Mouse (Mus musculus) CH12.LX (cell line): ENCODE measurements around the gene Ms4a1. TPM values are rescaled to one million over a fixed set of nuclear protein-coding genes. Genes with fewer than 3 reads are reported as not detected.

Experiments used
- DNase-seq: peaks from one replicate; pipeline ENCODE4 v3.0.0-alpha.2; 2013; ENCODE audit errors: extremely low read depth
- H3K27ac ChIP-seq: 2 replicates; pipeline ENCODE4 v1.5.1; 2012; ENCODE audit warnings: low read depth, mild to moderate bottlenecking, control low read depth, moderate library complexity; ENCODE audit not compliant: insufficient read depth
- H3K27me3 ChIP-seq: replicated peaks from 2 replicates; pipeline ENCODE3; 2012; ENCODE audit warnings: inconsistent platforms
- H3K36me3 ChIP-seq, 2 experiments: replicated peaks in 1 of 2; 2 replicates each; pipeline versions ENCODE3 to v1.6.1; 2012; ENCODE audit warnings: inconsistent platforms in 1 of 2, low read length in 1 of 2, mild to moderate bottlenecking in 1 of 2, mixed read lengths in 1 of 2, moderate library complexity in 1 of 2; ENCODE audit not compliant: control insufficient read depth in 1 of 2, insufficient read depth in 1 of 2
- H3K4me1 ChIP-seq, 2 experiments: 2 replicates each; pipeline ENCODE4 v1.6.1; 2012; ENCODE audit warnings: inconsistent platforms in 1 of 2, moderate library complexity in 1 of 2; ENCODE audit not compliant: insufficient read depth in 2 of 2, control insufficient read depth in 1 of 2
- H3K4me2 ChIP-seq: 2 replicates; pipeline ENCODE4 v1.6.1; 2012; ENCODE audit warnings: low read depth, mild to moderate bottlenecking, control low read depth; ENCODE audit not compliant: poor library complexity, insufficient read depth, severe bottlenecking
- H3K4me3 ChIP-seq, 3 experiments: fragments of 150-350 bp in 1 of 3; sonication (generic) in 1 of 3; replicated peaks in 1 of 3; 2 replicates each; pipeline versions ENCODE3 to v1.5.1; 2011 to 2012; ENCODE audit warnings: low read depth in 2 of 3, low read length in 2 of 3, mild to moderate bottlenecking in 2 of 3, moderate library complexity in 2 of 3, control low read depth in 1 of 3, improper control_type of control experiment in 1 of 3, inconsistent platforms in 1 of 3, mixed read lengths in 1 of 3; ENCODE audit not compliant: poor library complexity in 1 of 3
- H3K79me2 ChIP-seq: replicated peaks from 2 replicates; pipeline ENCODE4 v1.6.1; 2012; ENCODE audit warnings: mild to moderate bottlenecking, moderate library complexity; ENCODE audit not compliant: control insufficient read depth, poor library complexity, insufficient read depth, severe bottlenecking; ENCODE audit errors: extremely low read depth
- H3K9ac ChIP-seq: 2 replicates; pipeline ENCODE4 v1.6.1; 2012; ENCODE audit warnings: low read depth, mild to moderate bottlenecking, control low read depth, moderate library complexity; ENCODE audit not compliant: insufficient read depth
- H3K9me3 ChIP-seq: replicated peaks from 2 replicates; pipeline ENCODE3; 2012; ENCODE audit warnings: low read length, inconsistent platforms, mixed read lengths
- BHLHE40 ChIP-seq: IDR thresholded peaks from 2 replicates; pipeline ENCODE4 v1.6.1; 2011; ENCODE audit warnings: mild to moderate bottlenecking, low read depth, low read length, improper control_type of control experiment
- CHD1 ChIP-seq: IDR thresholded peaks from 2 replicates; pipeline ENCODE4 v1.6.1; 2012; ENCODE audit warnings: low read depth, low read length, improper control_type of control experiment, inconsistent platforms
- CHD2 ChIP-seq: IDR thresholded peaks from 2 replicates; pipeline ENCODE4 v1.6.1; 2011; ENCODE audit warnings: low read length, improper control_type of control experiment
- CTCF ChIP-seq, 2 experiments: IDR thresholded peaks in 1 of 2; conservative IDR thresholded peaks in 1 of 2; 2 replicates each; pipeline ENCODE4 v1.5.1; 2011 to 2012; ENCODE audit warnings: low read depth in 2 of 2, low read length in 2 of 2, improper control_type of control experiment in 1 of 2, inconsistent platforms in 1 of 2, mild to moderate bottlenecking in 1 of 2, moderate library complexity in 1 of 2
- EP300 ChIP-seq: IDR thresholded peaks from 2 replicates; pipeline ENCODE4 v1.6.1; 2011; ENCODE audit warnings: low read length, improper control_type of control experiment
- IRF4 ChIP-seq: IDR thresholded peaks from 2 replicates; pipeline ENCODE4 v1.6.1; 2014; ENCODE audit warnings: low read depth, mild to moderate bottlenecking, inconsistent platforms, low read length, improper control_type of control experiment
- JUN ChIP-seq: IDR thresholded peaks from 2 replicates; pipeline ENCODE4 v1.6.1; 2011; ENCODE audit warnings: low read depth, mild to moderate bottlenecking, low read length, improper control_type of control experiment, moderate library complexity; ENCODE audit not compliant: insufficient read depth
- JUND ChIP-seq: conservative IDR thresholded peaks from 2 replicates; pipeline ENCODE4 v1.6.1; 2011; ENCODE audit warnings: low read depth, low read length, improper control_type of control experiment
- KAT2A ChIP-seq: IDR thresholded peaks from 2 replicates; pipeline ENCODE4 v1.6.1; 2012; ENCODE audit warnings: low read length, improper control_type of control experiment, inconsistent platforms; ENCODE audit not compliant: insufficient replicate concordance
- MAFK ChIP-seq: IDR thresholded peaks from 2 replicates; pipeline ENCODE4 v1.6.1; 2011; ENCODE audit warnings: low read length, improper control_type of control experiment; ENCODE audit not compliant: insufficient replicate concordance
- MEF2A ChIP-seq: IDR thresholded peaks from 2 replicates; pipeline ENCODE4 v1.6.1; 2014; ENCODE audit warnings: low read depth, mild to moderate bottlenecking, inconsistent platforms, low read length, improper control_type of control experiment, borderline replicate concordance
- MXI1 ChIP-seq: IDR thresholded peaks from 2 replicates; pipeline ENCODE4 v1.6.1; 2011; ENCODE audit warnings: mild to moderate bottlenecking, low read depth, low read length, improper control_type of control experiment
- NELFE ChIP-seq: IDR thresholded peaks from 2 replicates; pipeline ENCODE4 v1.6.1; 2011; ENCODE audit warnings: low read depth, low read length, improper control_type of control experiment
- NRF1 ChIP-seq: IDR thresholded peaks from 2 replicates; pipeline ENCODE4 v1.6.1; 2014; ENCODE audit warnings: low read depth, mild to moderate bottlenecking, inconsistent platforms, low read length, improper control_type of control experiment, moderate library complexity
- POLR2AphosphoS2 ChIP-seq: IDR thresholded peaks from 2 replicates; pipeline ENCODE4 v1.6.1; 2011; ENCODE audit warnings: low read depth, low read length, improper control_type of control experiment
- RCOR1 ChIP-seq: conservative IDR thresholded peaks from 2 replicates; pipeline ENCODE4 v1.6.1; 2012; ENCODE audit warnings: low read depth, mild to moderate bottlenecking, inconsistent platforms, low read length, improper control_type of control experiment
- SIN3A ChIP-seq: IDR thresholded peaks from 2 replicates; pipeline ENCODE4 v1.6.1; 2012; ENCODE audit warnings: low read length, improper control_type of control experiment, inconsistent platforms
- SMC3 ChIP-seq: IDR thresholded peaks from 2 replicates; pipeline ENCODE4 v1.6.1; 2011; ENCODE audit warnings: low read depth, low read length, improper control_type of control experiment
- TCF12 ChIP-seq: IDR thresholded peaks from 2 replicates; pipeline ENCODE4 v1.6.1; 2014; ENCODE audit warnings: low read depth, mild to moderate bottlenecking, inconsistent platforms, low read length, improper control_type of control experiment
- USF2 ChIP-seq: conservative IDR thresholded peaks from 2 replicates; pipeline ENCODE4 v1.6.1; 2011; ENCODE audit warnings: low read depth, low read length, improper control_type of control experiment
- ZC3H11A ChIP-seq: IDR thresholded peaks from 2 replicates; pipeline ENCODE4 v1.6.1; 2012; ENCODE audit warnings: low read depth, mild to moderate bottlenecking, inconsistent platforms, low read length, improper control_type of control experiment
- ZKSCAN1 ChIP-seq: IDR thresholded peaks from 2 replicates; pipeline ENCODE4 v1.6.1; 2012; ENCODE audit warnings: low read depth, inconsistent platforms, low read length, improper control_type of control experiment, borderline replicate concordance
- ZNF384 ChIP-seq: IDR thresholded peaks from 2 replicates; pipeline ENCODE4 v1.6.1; 2012; ENCODE audit warnings: low read depth, low read length, improper control_type of control experiment, inconsistent platforms
- dilution Hi-C: fragments of 300-500 bp; cut with MboI; formaldehyde crosslinking; loops from 2 replicates; pipeline ENCODE4 v1.14.3; 2020; ENCODE audit warnings: low sequenced_read_pairs; ENCODE audit not compliant: extremely low pct_unique_long_range_greater_than_20kb, extremely low pct_ligation_motif_present
- in situ Hi-C: fragments of 300-500 bp; cut with MboI; formaldehyde crosslinking; loops from 3 replicates; pipeline ENCODE4 v1.14.3; 2019; ENCODE audit warnings: low sequenced_read_pairs, low pct_ligation_motif_present, low pct_unique_long_range_greater_than_20kb, mixed read lengths
- polyA plus RNA-seq: library from polyadenylated mRNA; unstranded; fragments of >175 nt; gene quantifications from 2 replicates; pipeline ENCODE4 v1.2.1, GENCODE M21; 2012; ENCODE audit warnings: low read depth; ENCODE audit not compliant: insufficient read length
- total RNA-seq, 2 experiments: library from RNA; depleted of rRNA; stranded (reverse); fragments of 300-350 nt in 1 of 2; fragments of >200 nt in 1 of 2; gene quantifications; 2 replicates each; pipeline ENCODE4 v1.2.3; 2012 to 2014

Ms4a1 gene
- total and polyA plus RNA-seq, 3 experiments: 106 to 642 (median 387) TPM

GRCm38 (mm10) chr19:11266956-11267355 lies 915 bp upstream of the Ms4a1 start (continued):
- TF ChIP-seq CHD1 (no peak), NRF1 (no peak), ZC3H11A (no peak), SMC3 (no peak), MAFK (no peak), NELFE (no peak), MXI1 (no peak), MEF2A (peak; percentile 57; the same call in 1 of the 2 replicates), RCOR1 (no peak)
- TF ChIP-seq, all 38 proteins: peak for 11

- Histone ChIP-seq H3K9me3 (no peaks in the 10 kb centered on the region), H3K27ac (peak overlapping the region; percentile 66), H3K36me3 (peaks cover 2 to 21% of the 10 kb centered on the region in 2 experiments), H3K4me2 (peak overlapping the region; percentile 76), H3K4me1 (peaks cover 7 to 41% of the 10 kb centered on the region in 2 experiments; a peak in 3 of 4 replicates), H3K4me3 (peak overlapping the region; percentile 54 to 74 (median 70)), H3K79me2 (peaks cover 28% of the 10 kb centered on the region), H3K9ac (peak overlapping the region; percentile 71; the same call in 1 of the 2 replicates), H3K27me3 (no peaks in the 10 kb centered on the region)
- in situ Hi-C loops (no loop called here), dilution Hi-C loops (no loop called here)
- TF ChIP-seq MAFK (peak; percentile 83), IRF4 (no peak), BHLHE40 (no peak), CTCF (conservative IDR thresholded peaks at IDR 0.05 in 1 of 2, IDR thresholded peaks at IDR 0.05 in 1 of 2; ENCODE audit: low read depth in 2 of 2, low read length in 2 of 2) (no peak), NELFE (no peak), TCF12 (0 out of 2 replicates have a peak, but pooled peaks have one; percentile 12), JUND (no peak), CHD2 (no peak), USF2 (no peak), JUN (no peak), RCOR1 (no peak), EP300 (no peak), SMC3 (no peak), ZNF384 (no peak; the same call in 1 of the 2 replicates), KAT2A (no peak), CHD1 (0 out of 2 replicates have a peak, but pooled peaks have one; percentile 6), NRF1 (no peak), ZKSCAN1 (no peak), MEF2A (no peak), SIN3A (0 out of 2 replicates have a peak, but pooled peaks have one; percentile 22), POLR2AphosphoS2 (no peak)
- no peak for DNase-seq
Measured at GRCm38 (mm10) chr19:11264602-11265185, 1.3 kb downstream of the Ms4a1 start.
